Mouse (Mus musculus): ENCODE results near the gene Cnih1. TPM values are rescaled to one million over a fixed set of nuclear protein-coding genes. Genes with fewer than 3 reads are reported as not detected.

Cnih1 gene
- polyA plus RNA-seq, 1 experiment from 2014 or later: 151 TPM

GRCm38 (mm10) chr14:46782187-46782828 is 5.9 kb downstream of the Cnih1 start:
- H3K27me3 ChIP-seq (replicated peaks; ENCODE audit: control insufficient read depth, insufficient read depth, low read length): no peaks in the 10 kb centered on the region
- peaks cover 26% of the 10 kb centered on the region for H3K36me3 ChIP-seq (ENCODE audit: control insufficient read depth, insufficient read depth)
- peaks cover 7% of the 10 kb centered on the region for H3K4me1 ChIP-seq (replicated peaks; ENCODE audit: control insufficient read depth, insufficient read depth, low read length)
- H3K4me3 ChIP-seq (ENCODE audit: low read depth, low read length): no peak overlapping the region
- H3K27ac ChIP-seq (ENCODE audit: low read depth, low read length): no peak overlapping the region
- no peak overlapping the region for H3K9ac ChIP-seq (ENCODE audit: low read depth, low read length)
- 84% methylated on average over 8 of the region's 8 CpGs for WGBS
- H3K4me2 ChIP-seq (replicated peaks; ENCODE audit: low read depth): no peak overlapping the region
- TF ChIP-seq CTCF (IDR thresholded peaks at IDR 0.05; ENCODE audit: low read depth): no peak
- H3K9me3 ChIP-seq (ENCODE audit: control insufficient read depth): 0 out of 2 replicates have a peak, but pooled peaks cover 5% of the 10 kb centered on the region
- ATAC-seq: no peak

- Histone ChIP-seq H3K9me3 (ENCODE audit: control insufficient read depth) (0 out of 2 replicates have a peak, but pooled peaks cover 5% of the 10 kb centered on the region), H3K27me3 (replicated peaks; ENCODE audit: control insufficient read depth, insufficient read depth, low read length) (no peaks in the 10 kb centered on the region), H3K9ac (ENCODE audit: low read depth, low read length) (no peak overlapping the region), H3K4me1 (replicated peaks; ENCODE audit: control insufficient read depth, insufficient read depth, low read length) (no peaks in the 10 kb centered on the region), H3K36me3 (ENCODE audit: control insufficient read depth, insufficient read depth) (peaks cover 38% of the 10 kb centered on the region), H3K27ac (ENCODE audit: low read depth, low read length) (no peak overlapping the region), H3K4me3 (ENCODE audit: low read depth, low read length) (no peak overlapping the region), H3K4me2 (replicated peaks; ENCODE audit: low read depth) (no peak overlapping the region)
- no peak for TF ChIP-seq CTCF (IDR thresholded peaks at IDR 0.05; ENCODE audit: low read depth)
- ATAC-seq: no peak
- WGBS: 96% methylated on average over 7 of the region's 7 CpGs
Observed at GRCm38 (mm10) chr14:46781086-46781485, 7.1 kb downstream of the Cnih1 start.

- H3K4me2 ChIP-seq (replicated peaks; ENCODE audit: low read depth): no peak overlapping the region
- peak; percentile 53 for TF ChIP-seq CTCF (IDR thresholded peaks at IDR 0.05; ENCODE audit: low read depth)
- WGBS: 91% methylated on average over 7 of the region's 7 CpGs
- H3K27ac ChIP-seq (ENCODE audit: low read depth, low read length): no peak overlapping the region; the same call in 1 of the 2 replicates
- H3K36me3 ChIP-seq (ENCODE audit: control insufficient read depth, insufficient read depth): peaks cover 55% of the 10 kb centered on the region
- H3K9ac ChIP-seq (ENCODE audit: low read depth, low read length): no peak overlapping the region
- H3K4me1 ChIP-seq (replicated peaks; ENCODE audit: control insufficient read depth, insufficient read depth, low read length): no peaks in the 10 kb centered on the region
- 0 out of 2 replicates have a peak, but pooled peaks cover 5% of the 10 kb centered on the region for H3K9me3 ChIP-seq (ENCODE audit: control insufficient read depth)
- no peak for ATAC-seq
- H3K4me3 ChIP-seq (ENCODE audit: low read depth, low read length): no peak overlapping the region
- H3K27me3 ChIP-seq (replicated peaks; ENCODE audit: control insufficient read depth, insufficient read depth, low read length): no peaks in the 10 kb centered on the region
Observed at GRCm38 (mm10) chr14:46779217-46779616, 9.0 kb downstream of the Cnih1 start.

GRCm38 (mm10) chr14:46778756-46779155 is 9.5 kb downstream of the Cnih1 start:
- no peak for TF ChIP-seq CTCF (IDR thresholded peaks at IDR 0.05; ENCODE audit: low read depth)
- H3K36me3 ChIP-seq (ENCODE audit: control insufficient read depth, insufficient read depth): peaks cover 58% of the 10 kb centered on the region
- WGBS: 97% methylated on average over 9 of the region's 9 CpGs
- H3K4me2 ChIP-seq (replicated peaks; ENCODE audit: low read depth): no peak overlapping the region
- no peak overlapping the region for H3K4me3 ChIP-seq (ENCODE audit: low read depth, low read length)
- H3K9me3 ChIP-seq (ENCODE audit: control insufficient read depth): 0 out of 2 replicates have a peak, but pooled peaks cover 5% of the 10 kb centered on the region
- no peaks in the 10 kb centered on the region for H3K4me1 ChIP-seq (replicated peaks; ENCODE audit: control insufficient read depth, insufficient read depth, low read length)
- H3K9ac ChIP-seq (ENCODE audit: low read depth, low read length): no peak overlapping the region
- no peak for ATAC-seq
- no peak overlapping the region for H3K27ac ChIP-seq (ENCODE audit: low read depth, low read length)
- H3K27me3 ChIP-seq (replicated peaks; ENCODE audit: control insufficient read depth, insufficient read depth, low read length): no peaks in the 10 kb centered on the region

GRCm38 (mm10) chr14:46770036-46770435 is 18.2 kb downstream of the Cnih1 start:
- Histone ChIP-seq H3K4me1 (replicated peaks; ENCODE audit: control insufficient read depth, insufficient read depth, low read length) (no peaks in the 10 kb centered on the region), H3K27me3 (replicated peaks; ENCODE audit: control insufficient read depth, insufficient read depth, low read length) (no peaks in the 10 kb centered on the region), H3K9ac (ENCODE audit: low read depth, low read length) (no peak overlapping the region), H3K36me3 (ENCODE audit: control insufficient read depth, insufficient read depth) (peaks cover 62% of the 10 kb centered on the region), H3K4me2 (replicated peaks; ENCODE audit: low read depth) (no peak overlapping the region), H3K4me3 (ENCODE audit: low read depth, low read length) (no peak overlapping the region), H3K27ac (ENCODE audit: low read depth, low read length) (no peak overlapping the region), H3K9me3 (ENCODE audit: control insufficient read depth) (no peaks in the 10 kb centered on the region)
- 71% methylated on average over 6 of the region's 6 CpGs for WGBS
- no peak for ATAC-seq
- TF ChIP-seq CTCF (IDR thresholded peaks at IDR 0.05; ENCODE audit: low read depth): no peak

- H3K4me3 ChIP-seq (ENCODE audit: low read depth, low read length): no peak overlapping the region
- H3K9ac ChIP-seq (ENCODE audit: low read depth, low read length): no peak overlapping the region
- WGBS: 88% methylated on average over 12 of the region's 12 CpGs
- no peaks in the 10 kb centered on the region for H3K27me3 ChIP-seq (replicated peaks; ENCODE audit: control insufficient read depth, insufficient read depth, low read length)
- H3K36me3 ChIP-seq (ENCODE audit: control insufficient read depth, insufficient read depth): peaks cover 49% of the 10 kb centered on the region
- H3K27ac ChIP-seq (ENCODE audit: low read depth, low read length): no peak overlapping the region
- H3K4me1 ChIP-seq (replicated peaks; ENCODE audit: control insufficient read depth, insufficient read depth, low read length): no peaks in the 10 kb centered on the region
- H3K4me2 ChIP-seq (replicated peaks; ENCODE audit: low read depth): no peak overlapping the region
- TF ChIP-seq CTCF (IDR thresholded peaks at IDR 0.05; ENCODE audit: low read depth): no peak
- ATAC-seq: no peak
- no peaks in the 10 kb centered on the region for H3K9me3 ChIP-seq (ENCODE audit: control insufficient read depth)
Observed at GRCm38 (mm10) chr14:46767116-46767515, 21.1 kb downstream of the Cnih1 start.
